Mouse (Mus musculus): ENCODE results near the gene Zfp536. TPM values are rescaled to one million over a fixed set of nuclear protein-coding genes. Genes with fewer than 3 reads are reported as not detected.

The Zfp536 gene
- polyA plus RNA-seq, 1 experiment from 2014 or later = 3.9 TPM

GRCm38 (mm10) chr7:37809001-37809400 is 35.6 kb upstream of the Zfp536 start:
- no peak overlapping the region for H3K9ac ChIP-seq (ENCODE audit: low read length)
- WGBS = 89% methylated on average over 4 of the region's 4 CpGs
- H3K27me3 ChIP-seq (ENCODE audit: control insufficient read depth, insufficient read depth, low read length) = no peaks in the 10 kb centered on the region
- ATAC-seq (ENCODE audit: insufficient number of reproducible peaks, insufficient read depth, low FRiP score, low read depth) = no peak
- no peaks in the 10 kb centered on the region for H3K4me1 ChIP-seq (ENCODE audit: control insufficient read depth in 2 of 2, insufficient read depth in 2 of 2, low read length in 2 of 2)
- no peaks in the 10 kb centered on the region for H3K36me3 ChIP-seq (ENCODE audit: control insufficient read depth, insufficient read depth, low read length)
- no peak overlapping the region for H3K27ac ChIP-seq (replicated peaks in 1 of 2; ENCODE audit: control insufficient read depth in 1 of 2, insufficient read depth in 1 of 2, low read depth in 2 of 2, low read length in 2 of 2)
- H3K4me3 ChIP-seq (ENCODE audit: control insufficient read depth in 1 of 2, insufficient read depth in 1 of 2, low read depth in 1 of 2, low read length in 2 of 2) = no peak overlapping the region
- H3K4me2 ChIP-seq (ENCODE audit: low read length) = no peak overlapping the region
- no peaks in the 10 kb centered on the region for H3K9me3 ChIP-seq (ENCODE audit: control insufficient read depth, low read length)

DNA sequence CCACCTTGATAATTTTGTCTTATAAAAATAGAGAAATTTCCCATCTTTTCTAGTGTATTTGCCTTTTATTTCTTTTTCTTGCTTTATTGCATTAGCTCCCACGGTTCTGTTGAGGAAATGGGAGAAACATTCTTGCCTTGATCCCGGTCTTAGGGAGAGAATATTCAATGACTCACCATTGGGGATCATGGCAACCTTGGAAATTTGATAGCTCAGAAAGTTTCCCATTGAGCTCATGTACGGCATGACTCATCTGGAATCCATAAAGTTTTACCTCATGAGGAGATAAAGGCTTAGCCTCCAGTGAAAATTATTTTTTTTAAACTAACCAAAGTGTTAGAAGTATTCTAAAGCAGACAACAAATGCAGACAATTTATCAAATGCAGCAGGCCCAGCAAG is 27.7 kb upstream of the Zfp536 start:
- ATAC-seq (ENCODE audit: insufficient number of reproducible peaks, insufficient read depth, low FRiP score, low read depth) = no peak
- Histone ChIP-seq H3K9ac (ENCODE audit: low read length) (no peak overlapping the region), H3K4me2 (ENCODE audit: low read length) (no peak overlapping the region), H3K27me3 (ENCODE audit: control insufficient read depth, insufficient read depth, low read length) (no peaks in the 10 kb centered on the region), H3K4me1 (ENCODE audit: control insufficient read depth in 2 of 2, insufficient read depth in 2 of 2, low read length in 2 of 2) (no peaks in the 10 kb centered on the region), H3K4me3 (ENCODE audit: control insufficient read depth in 1 of 2, insufficient read depth in 1 of 2, low read depth in 1 of 2, low read length in 2 of 2) (no peak overlapping the region), H3K27ac (replicated peaks in 1 of 2; ENCODE audit: control insufficient read depth in 1 of 2, insufficient read depth in 1 of 2, low read depth in 2 of 2, low read length in 2 of 2) (no peak overlapping the region), H3K9me3 (ENCODE audit: control insufficient read depth, low read length) (no peaks in the 10 kb centered on the region), H3K36me3 (ENCODE audit: control insufficient read depth, insufficient read depth, low read length) (no peaks in the 10 kb centered on the region)
- 58% methylated on average over 3 of the region's 3 CpGs for WGBS

DNA sequence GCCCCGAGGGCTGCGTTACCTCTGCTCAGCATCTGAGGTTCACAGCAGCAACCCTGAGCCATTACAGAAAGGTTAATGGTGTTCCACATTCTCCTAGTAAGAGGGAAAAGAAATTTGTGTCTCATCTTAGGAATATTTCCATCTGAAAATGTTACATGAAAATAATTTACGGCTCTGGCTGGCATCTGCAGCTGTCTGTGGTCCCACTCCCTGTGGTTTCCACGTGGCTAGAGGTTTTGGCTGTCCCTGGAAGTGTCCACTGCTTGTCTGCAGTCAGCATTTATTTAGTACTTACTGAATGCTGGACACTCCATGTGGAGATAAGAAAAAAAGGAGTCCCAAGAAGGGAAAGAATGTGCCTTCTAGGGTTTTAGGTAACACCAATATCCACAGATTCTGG is 15.3 kb upstream of the Zfp536 start:
- no peaks in the 10 kb centered on the region for H3K27me3 ChIP-seq (ENCODE audit: control insufficient read depth, insufficient read depth, low read length)
- 74% methylated on average over 4 of the region's 4 CpGs for WGBS
- H3K36me3 ChIP-seq (ENCODE audit: control insufficient read depth, insufficient read depth, low read length) = no peaks in the 10 kb centered on the region
- no peak overlapping the region for H3K4me3 ChIP-seq (ENCODE audit: control insufficient read depth in 1 of 2, insufficient read depth in 1 of 2, low read depth in 1 of 2, low read length in 2 of 2)
- ATAC-seq (ENCODE audit: insufficient number of reproducible peaks, insufficient read depth, low FRiP score, low read depth) = no peak
- H3K4me2 ChIP-seq (ENCODE audit: low read length) = no peak overlapping the region
- no peak overlapping the region for H3K27ac ChIP-seq (replicated peaks in 1 of 2; ENCODE audit: control insufficient read depth in 1 of 2, insufficient read depth in 1 of 2, low read depth in 2 of 2, low read length in 2 of 2)
- no peak overlapping the region for H3K9ac ChIP-seq (ENCODE audit: low read length)
- H3K9me3 ChIP-seq (ENCODE audit: control insufficient read depth, low read length) = 0 out of 2 replicates have a peak, but pooled peaks cover 3% of the 10 kb centered on the region
- no peaks in the 10 kb centered on the region for H3K4me1 ChIP-seq (ENCODE audit: control insufficient read depth in 2 of 2, insufficient read depth in 2 of 2, low read length in 2 of 2)

DNA sequence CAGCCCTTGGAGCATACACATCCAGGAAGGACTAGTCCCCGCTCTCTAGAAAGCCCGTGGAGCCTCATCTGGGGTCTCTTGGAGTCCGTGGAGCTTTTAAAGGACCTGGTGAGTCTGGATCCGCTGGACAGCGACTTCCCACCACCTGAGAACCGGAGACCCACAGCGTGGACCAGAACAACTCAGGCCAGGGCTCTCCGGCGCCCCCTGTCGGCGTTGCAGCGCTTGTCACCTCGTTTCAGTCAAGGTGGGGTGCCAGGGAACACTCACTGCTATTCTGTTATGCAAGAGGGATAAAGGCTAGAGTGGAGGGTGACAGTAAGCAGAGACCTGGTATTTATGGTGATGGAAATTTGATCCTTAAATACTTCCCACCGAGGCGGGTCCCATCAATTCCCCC is 2.1 kb upstream of the Zfp536 start:
- no peak overlapping the region for H3K27ac ChIP-seq (replicated peaks in 1 of 2; ENCODE audit: control insufficient read depth in 1 of 2, insufficient read depth in 1 of 2, low read depth in 2 of 2, low read length in 2 of 2)
- no peaks in the 10 kb centered on the region for H3K36me3 ChIP-seq (ENCODE audit: control insufficient read depth, insufficient read depth, low read length)
- no peak for ATAC-seq (ENCODE audit: insufficient number of reproducible peaks, insufficient read depth, low FRiP score, low read depth)
- H3K4me2 ChIP-seq (ENCODE audit: low read length) = no peak overlapping the region
- H3K9ac ChIP-seq (ENCODE audit: low read length) = no peak overlapping the region
- no peak overlapping the region for H3K4me3 ChIP-seq (ENCODE audit: control insufficient read depth in 1 of 2, insufficient read depth in 1 of 2, low read depth in 1 of 2, low read length in 2 of 2)
- peaks cover 3 to 6% of the 10 kb centered on the region in 2 experiments; a peak in 2 of 4 replicates for H3K4me1 ChIP-seq (ENCODE audit: control insufficient read depth in 2 of 2, insufficient read depth in 2 of 2, low read length in 2 of 2)
- peaks cover 56% of the 10 kb centered on the region for H3K27me3 ChIP-seq (ENCODE audit: control insufficient read depth, insufficient read depth, low read length)
- 2% methylated on average over 15 of the region's 15 CpGs for WGBS
- H3K9me3 ChIP-seq (ENCODE audit: control insufficient read depth, low read length) = no peaks in the 10 kb centered on the region

GRCm38 (mm10) chr7:37774463-37774970 is 1.1 kb upstream of the Zfp536 start:
- H3K27ac ChIP-seq (replicated peaks in 1 of 2; ENCODE audit: control insufficient read depth in 1 of 2, insufficient read depth in 1 of 2, low read depth in 2 of 2, low read length in 2 of 2) = no peak overlapping the region
- no peak overlapping the region for H3K4me3 ChIP-seq (ENCODE audit: control insufficient read depth in 1 of 2, insufficient read depth in 1 of 2, low read depth in 1 of 2, low read length in 2 of 2)
- H3K4me1 ChIP-seq (ENCODE audit: control insufficient read depth in 2 of 2, insufficient read depth in 2 of 2, low read length in 2 of 2) = peaks cover 5 to 6% of the 10 kb centered on the region in 2 experiments; a peak in 3 of 4 replicates
- no peak overlapping the region for H3K9ac ChIP-seq (ENCODE audit: low read length)
- ATAC-seq (ENCODE audit: insufficient number of reproducible peaks, insufficient read depth, low FRiP score, low read depth) = no peak
- H3K27me3 ChIP-seq (ENCODE audit: control insufficient read depth, insufficient read depth, low read length) = peaks cover 66% of the 10 kb centered on the region
- WGBS = 48% methylated on average over 11 of the region's 11 CpGs
- no peaks in the 10 kb centered on the region for H3K36me3 ChIP-seq (ENCODE audit: control insufficient read depth, insufficient read depth, low read length)
- H3K4me2 ChIP-seq (ENCODE audit: low read length) = no peak overlapping the region
- H3K9me3 ChIP-seq (ENCODE audit: control insufficient read depth, low read length) = no peaks in the 10 kb centered on the region

DNA sequence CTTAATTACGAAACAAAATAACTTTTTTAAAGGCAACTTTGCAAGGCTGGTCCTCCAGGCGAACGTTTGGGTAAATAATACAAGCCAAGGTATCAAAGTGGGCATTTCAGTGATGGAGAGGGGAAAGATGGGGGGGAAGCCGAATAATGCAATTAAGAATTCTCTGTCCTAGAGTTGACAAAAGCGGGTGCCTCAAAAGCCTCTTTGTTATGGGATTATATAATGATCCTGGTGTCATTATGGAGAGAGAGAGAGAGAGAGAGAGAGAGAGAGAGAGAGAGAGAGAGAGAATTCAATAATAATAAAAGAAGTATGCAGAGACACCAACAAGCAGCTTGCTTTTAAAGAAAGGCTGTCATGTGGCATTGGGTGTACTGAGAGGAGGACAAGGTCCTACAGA is 465 bp upstream of the Zfp536 start:
- ATAC-seq (ENCODE audit: insufficient number of reproducible peaks, insufficient read depth, low FRiP score, low read depth) = no peak
- Histone ChIP-seq H3K4me3 (ENCODE audit: control insufficient read depth in 1 of 2, insufficient read depth in 1 of 2, low read depth in 1 of 2, low read length in 2 of 2) (peak overlapping the region in 1 of 2 experiments; percentile 65; a peak in 2 of 4 replicates), H3K4me2 (ENCODE audit: low read length) (peak overlapping the region; percentile 94), H3K9ac (ENCODE audit: low read length) (no peak overlapping the region), H3K9me3 (ENCODE audit: control insufficient read depth, low read length) (no peaks in the 10 kb centered on the region), H3K36me3 (ENCODE audit: control insufficient read depth, insufficient read depth, low read length) (no peaks in the 10 kb centered on the region), H3K4me1 (ENCODE audit: control insufficient read depth in 2 of 2, insufficient read depth in 2 of 2, low read length in 2 of 2) (peaks cover 5 to 6% of the 10 kb centered on the region in 2 experiments; a peak in 3 of 4 replicates), H3K27ac (replicated peaks in 1 of 2; ENCODE audit: control insufficient read depth in 1 of 2, insufficient read depth in 1 of 2, low read depth in 2 of 2, low read length in 2 of 2) (no peak overlapping the region), H3K27me3 (ENCODE audit: control insufficient read depth, insufficient read depth, low read length) (peaks cover 72% of the 10 kb centered on the region)
- WGBS = 28% methylated on average over 5 of the region's 5 CpGs

- WGBS = under 1% methylated on average over 46 of the region's 46 CpGs
- H3K9ac ChIP-seq (ENCODE audit: low read length) = peak overlapping the region; percentile 77
- ATAC-seq (ENCODE audit: insufficient number of reproducible peaks, insufficient read depth, low FRiP score, low read depth) = no peak
- H3K4me1 ChIP-seq (ENCODE audit: control insufficient read depth in 2 of 2, insufficient read depth in 2 of 2, low read length in 2 of 2) = peaks cover 9 to 12% of the 10 kb centered on the region in 2 experiments
- no peaks in the 10 kb centered on the region for H3K9me3 ChIP-seq (ENCODE audit: control insufficient read depth, low read length)
- H3K4me2 ChIP-seq (ENCODE audit: low read length) = peak overlapping the region; percentile 94
- H3K27me3 ChIP-seq (ENCODE audit: control insufficient read depth, insufficient read depth, low read length) = peaks cover 78% of the 10 kb centered on the region
- peak overlapping the region; percentile 65 to 68 for H3K4me3 ChIP-seq (ENCODE audit: control insufficient read depth in 1 of 2, insufficient read depth in 1 of 2, low read depth in 1 of 2, low read length in 2 of 2)
- H3K36me3 ChIP-seq (ENCODE audit: control insufficient read depth, insufficient read depth, low read length) = no peaks in the 10 kb centered on the region
- peak overlapping the region in 1 of 2 experiments; percentile 53; a peak in 1 of 4 replicates for H3K27ac ChIP-seq (replicated peaks in 1 of 2; ENCODE audit: control insufficient read depth in 1 of 2, insufficient read depth in 1 of 2, low read depth in 2 of 2, low read length in 2 of 2)
These were observed 797 bp downstream of the Zfp536 start for GRCm38 (mm10) chr7:37772376-37773311.
